Mouse (Mus musculus): Measurements from ENCODE around the gene Ccnd2.

GRCm38 (mm10) chr6:127148526-127149302 is 3.3 kb downstream of the Ccnd2 start:
- TF ChIP-seq CTCF (IDR thresholded peaks at IDR 0.05; ENCODE audit: extremely low read depth, insufficient read depth, low read length) = no peak
- TF ChIP-seq POLR2A (IDR thresholded peaks at IDR 0.05; ENCODE audit: extremely low read depth, insufficient read depth, low read length) = no peak

All from cortical plate, adult 2 months (tissue).